Mouse (Mus musculus): ENCODE measurements around the gene Tmem117. TPM values are rescaled to one million over a fixed set of nuclear protein-coding genes. Genes with fewer than 3 reads are reported as not detected.

Tmem117 gene
- total and polyA plus RNA-seq, 3 experiments, result 3.0 to 12.6 (median 12.5) TPM

- Histone ChIP-seq H3K36me3 (ENCODE audit: control insufficient read depth, insufficient read depth, low read length) (no peaks in the 10 kb centered on the region), H3K9ac (ENCODE audit: low read depth, low read length) (no peak overlapping the region), H3K27me3 (ENCODE audit: control insufficient read depth, insufficient read depth, low read length) (no peaks in the 10 kb centered on the region), H3K4me1 (ENCODE audit: control insufficient read depth, insufficient read depth, low read length) (no peaks in the 10 kb centered on the region), H3K4me3 (no peak overlapping the region), H3K27ac (no peak overlapping the region), H3K79me2 (replicated peaks; ENCODE audit: control insufficient read depth, insufficient read depth, low read length) (no peaks in the 10 kb centered on the region)
- intact Hi-C loops (cut with DNase I), result no loop called here
- no peak for DNase-seq
- TF ChIP-seq POLR2A (IDR thresholded peaks at IDR 0.05; ENCODE audit: insufficient read depth, low read depth, low read length) (no peak), CTCF (IDR thresholded peaks at IDR 0.05) (no peak), EP300 (IDR thresholded peaks at IDR 0.05; ENCODE audit: insufficient read depth, low read depth, low read length) (no peak)
- 80% methylated on average over 13 of the region's 13 CpGs for WGBS
Measured at GRCm38 (mm10) chr15:94658392-94659111, 29.5 kb downstream of the Tmem117 start.

GRCm38 (mm10) chr15:94659112-94659437 lies 30.0 kb downstream of the Tmem117 start:
- no peak for TF ChIP-seq EP300 (IDR thresholded peaks at IDR 0.05; ENCODE audit: insufficient read depth, low read depth, low read length)
- no peak for TF ChIP-seq POLR2A (IDR thresholded peaks at IDR 0.05; ENCODE audit: insufficient read depth, low read depth, low read length)
- no peak for TF ChIP-seq CTCF (IDR thresholded peaks at IDR 0.05)
- WGBS, result 56% methylated on average over 6 of the region's 6 CpGs

GRCm38 (mm10) chr15:94660913-94661312 lies 31.9 kb downstream of the Tmem117 start:
- intact Hi-C loops (cut with DNase I), result loop anchor here (2.0 to 10.0 kb wide), 2 partner anchors 56 to 102 kb away; no protein-coding TSS in a partner anchor
- Histone ChIP-seq H3K27ac (no peak overlapping the region), H3K4me3 (no peak overlapping the region), H3K27me3 (ENCODE audit: control insufficient read depth, insufficient read depth, low read length) (no peaks in the 10 kb centered on the region), H3K36me3 (ENCODE audit: control insufficient read depth, insufficient read depth, low read length) (no peaks in the 10 kb centered on the region), H3K79me2 (replicated peaks; ENCODE audit: control insufficient read depth, insufficient read depth, low read length) (no peaks in the 10 kb centered on the region), H3K4me1 (ENCODE audit: control insufficient read depth, insufficient read depth, low read length) (no peaks in the 10 kb centered on the region), H3K9ac (ENCODE audit: low read depth, low read length) (no peak overlapping the region)
- no peak for TF ChIP-seq EP300 (IDR thresholded peaks at IDR 0.05; ENCODE audit: insufficient read depth, low read depth, low read length)
- TF ChIP-seq CTCF (IDR thresholded peaks at IDR 0.05), result no peak
- WGBS, result 73% methylated on average over 7 of the region's 7 CpGs
- no peak for DNase-seq

More at GRCm38 (mm10) chr15:94659112-94659437, 30.0 kb downstream of the Tmem117 start:
- DNase-seq, result no peak
- Histone ChIP-seq H3K27me3 (ENCODE audit: control insufficient read depth, insufficient read depth, low read length) (no peaks in the 10 kb centered on the region), H3K27ac (no peak overlapping the region), H3K4me1 (ENCODE audit: control insufficient read depth, insufficient read depth, low read length) (no peaks in the 10 kb centered on the region), H3K36me3 (ENCODE audit: control insufficient read depth, insufficient read depth, low read length) (no peaks in the 10 kb centered on the region), H3K9ac (ENCODE audit: low read depth, low read length) (no peak overlapping the region), H3K79me2 (replicated peaks; ENCODE audit: control insufficient read depth, insufficient read depth, low read length) (no peaks in the 10 kb centered on the region), H3K4me3 (no peak overlapping the region)
- intact Hi-C loops (cut with DNase I), result no loop called here

GRCm38 (mm10) chr15:94661398-94661797 lies 32.4 kb downstream of the Tmem117 start:
- H3K4me3 ChIP-seq, result no peak overlapping the region
- H3K4me1 ChIP-seq (ENCODE audit: control insufficient read depth, insufficient read depth, low read length), result no peaks in the 10 kb centered on the region
- intact Hi-C loops (cut with DNase I), result loop anchor here (2.0 to 10.0 kb wide), 2 partner anchors 57 to 103 kb away; no protein-coding TSS in a partner anchor
- no peak overlapping the region for H3K9ac ChIP-seq (ENCODE audit: low read depth, low read length)
- WGBS, result 18% methylated on average over 9 of the region's 9 CpGs
- no peaks in the 10 kb centered on the region for H3K36me3 ChIP-seq (ENCODE audit: control insufficient read depth, insufficient read depth, low read length)
- no peaks in the 10 kb centered on the region for H3K27me3 ChIP-seq (ENCODE audit: control insufficient read depth, insufficient read depth, low read length)
- no peak for DNase-seq
- no peaks in the 10 kb centered on the region for H3K79me2 ChIP-seq (replicated peaks; ENCODE audit: control insufficient read depth, insufficient read depth, low read length)
- no peak overlapping the region for H3K27ac ChIP-seq
- no peak for TF ChIP-seq POLR2A (IDR thresholded peaks at IDR 0.05; ENCODE audit: insufficient read depth, low read depth, low read length)
- no peak for TF ChIP-seq EP300 (IDR thresholded peaks at IDR 0.05; ENCODE audit: insufficient read depth, low read depth, low read length)
- peak; percentile 83 for TF ChIP-seq CTCF (IDR thresholded peaks at IDR 0.05)

GRCm38 (mm10) chr15:94664612-94665011 lies 35.6 kb downstream of the Tmem117 start:
- intact Hi-C loops (cut with DNase I), result loop anchor here (10.0 kb wide), 1 partner anchor 60 kb away; no protein-coding TSS in a partner anchor
- H3K79me2 ChIP-seq (replicated peaks; ENCODE audit: control insufficient read depth, insufficient read depth, low read length), result no peaks in the 10 kb centered on the region
- H3K36me3 ChIP-seq (ENCODE audit: control insufficient read depth, insufficient read depth, low read length), result no peaks in the 10 kb centered on the region
- no peak overlapping the region for H3K9ac ChIP-seq (ENCODE audit: low read depth, low read length)
- H3K27ac ChIP-seq, result no peak overlapping the region
- no peaks in the 10 kb centered on the region for H3K4me1 ChIP-seq (ENCODE audit: control insufficient read depth, insufficient read depth, low read length)
- TF ChIP-seq POLR2A (IDR thresholded peaks at IDR 0.05; ENCODE audit: insufficient read depth, low read depth, low read length) (no peak), EP300 (IDR thresholded peaks at IDR 0.05; ENCODE audit: insufficient read depth, low read depth, low read length) (no peak), CTCF (IDR thresholded peaks at IDR 0.05) (no peak)
- no peak for DNase-seq
- H3K4me3 ChIP-seq, result no peak overlapping the region
- whole genome bisulfite sequencing, result 77% methylated on average over 6 of the region's 6 CpGs
- H3K27me3 ChIP-seq (ENCODE audit: control insufficient read depth, insufficient read depth, low read length), result no peaks in the 10 kb centered on the region

- TF ChIP-seq EP300 (IDR thresholded peaks at IDR 0.05; ENCODE audit: insufficient read depth, low read depth, low read length) (no peak), POLR2A (IDR thresholded peaks at IDR 0.05; ENCODE audit: insufficient read depth, low read depth, low read length) (no peak), CTCF (IDR thresholded peaks at IDR 0.05) (no peak)
- H3K27me3 ChIP-seq (ENCODE audit: control insufficient read depth, insufficient read depth, low read length), result no peaks in the 10 kb centered on the region
- no peaks in the 10 kb centered on the region for H3K36me3 ChIP-seq (ENCODE audit: control insufficient read depth, insufficient read depth, low read length)
- H3K4me1 ChIP-seq (ENCODE audit: control insufficient read depth, insufficient read depth, low read length), result no peaks in the 10 kb centered on the region
- H3K4me3 ChIP-seq, result no peak overlapping the region
- H3K27ac ChIP-seq, result no peak overlapping the region
- H3K79me2 ChIP-seq (replicated peaks; ENCODE audit: control insufficient read depth, insufficient read depth, low read length), result no peaks in the 10 kb centered on the region
- no peak for DNase-seq
- intact Hi-C loops (cut with DNase I), result no loop called here
- H3K9ac ChIP-seq (ENCODE audit: low read depth, low read length), result no peak overlapping the region
- 52% methylated on average over 3 of the region's 3 CpGs for WGBS
Measured at GRCm38 (mm10) chr15:94681135-94681534, 52.1 kb downstream of the Tmem117 start.

Data from heart, adult 2 months (tissue).